Mouse (Mus musculus): ENCODE measurements around the gene 2310007B03Rik. TPM values are rescaled to one million over a fixed set of nuclear protein-coding genes. Genes with fewer than 3 reads are reported as not detected.

The 2310007B03Rik gene
- total RNA-seq, 2 experiments from 2014 or later, result not detected

- no peak for DNase-seq
Observed at GRCm38 (mm10) chr1:93159566-93160500, 915 bp downstream of the 2310007B03Rik start.

DNA sequence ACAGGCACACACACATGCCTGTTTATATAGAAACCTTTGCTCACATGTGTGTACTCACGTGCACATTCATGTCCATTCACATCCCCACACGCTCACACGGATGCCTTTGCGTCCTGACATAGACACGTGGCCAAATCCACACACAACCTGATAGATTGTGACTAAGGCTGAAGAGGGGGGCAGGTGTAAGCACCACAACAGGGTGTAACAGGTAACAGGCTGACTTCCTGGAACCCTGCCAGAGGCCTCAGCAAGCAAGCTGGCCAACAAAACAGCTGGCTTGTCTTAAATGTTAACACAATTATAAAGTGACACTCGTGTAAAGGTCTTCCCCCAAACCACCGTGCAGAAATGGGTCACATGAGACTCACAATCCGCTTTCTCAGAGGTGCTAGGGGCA is 1.8 kb downstream of the 2310007B03Rik start:
- no peak for DNase-seq

- no peak for DNase-seq
Observed at GRCm38 (mm10) chr1:93157566-93157965, 3.2 kb downstream of the 2310007B03Rik start.

DNA sequence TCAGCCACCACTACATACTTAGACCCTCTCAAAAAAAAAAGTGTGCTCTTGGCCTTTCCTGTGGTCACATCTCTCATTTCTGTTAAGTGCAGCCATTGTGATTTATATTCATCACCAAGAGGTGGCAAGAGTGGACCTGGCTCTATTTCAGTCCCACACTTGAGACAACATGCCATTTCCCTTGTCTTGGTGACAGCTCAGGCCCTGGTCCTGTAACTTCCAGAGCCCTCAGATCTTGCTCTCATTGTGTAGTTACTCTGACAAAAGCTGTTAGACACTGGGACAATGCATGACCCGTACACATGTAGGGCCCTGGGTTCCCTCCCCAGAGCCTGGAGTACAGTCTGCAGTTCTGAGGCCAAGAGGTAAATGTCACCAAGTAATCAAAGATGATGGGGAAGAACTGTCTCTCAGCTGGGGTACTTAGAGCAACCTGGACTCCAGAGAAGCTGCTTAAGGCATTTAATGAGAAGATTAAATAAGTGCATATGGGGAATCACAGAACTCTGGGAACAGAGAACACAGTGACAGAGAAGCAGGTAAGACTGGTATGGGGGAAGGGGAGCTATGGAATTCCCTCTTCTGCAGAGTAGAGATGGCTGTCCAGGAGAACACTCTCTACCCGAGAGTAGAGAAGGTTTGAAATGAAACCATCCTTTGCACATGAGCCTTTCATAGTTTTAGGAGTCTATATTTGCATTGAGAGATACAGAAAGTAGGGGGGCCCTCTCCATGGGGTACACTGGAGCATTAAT is 9.7 kb downstream of the 2310007B03Rik start:
- DNase-seq, result no peak

DNA sequence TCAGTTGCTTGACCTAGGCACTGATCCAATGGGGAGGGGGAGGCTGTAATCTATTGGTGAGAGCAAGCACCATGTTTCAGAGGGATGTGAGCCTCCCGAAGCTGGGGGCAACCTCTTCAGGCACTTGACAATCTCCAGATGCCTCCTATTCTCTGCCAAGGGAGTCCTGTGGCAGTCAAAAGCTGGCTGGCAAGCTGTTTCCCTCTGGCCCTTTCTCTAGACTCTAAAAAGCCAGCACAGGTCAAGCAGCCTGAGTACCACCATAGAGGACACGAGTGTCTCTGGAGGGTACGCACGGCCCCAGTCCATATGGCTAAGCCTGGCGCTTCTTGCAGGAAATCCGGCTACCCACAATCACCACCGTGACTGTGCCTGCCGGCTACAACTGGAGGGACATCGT is 16.6 kb downstream of the 2310007B03Rik start:
- DNase-seq, result no peak

DNA sequence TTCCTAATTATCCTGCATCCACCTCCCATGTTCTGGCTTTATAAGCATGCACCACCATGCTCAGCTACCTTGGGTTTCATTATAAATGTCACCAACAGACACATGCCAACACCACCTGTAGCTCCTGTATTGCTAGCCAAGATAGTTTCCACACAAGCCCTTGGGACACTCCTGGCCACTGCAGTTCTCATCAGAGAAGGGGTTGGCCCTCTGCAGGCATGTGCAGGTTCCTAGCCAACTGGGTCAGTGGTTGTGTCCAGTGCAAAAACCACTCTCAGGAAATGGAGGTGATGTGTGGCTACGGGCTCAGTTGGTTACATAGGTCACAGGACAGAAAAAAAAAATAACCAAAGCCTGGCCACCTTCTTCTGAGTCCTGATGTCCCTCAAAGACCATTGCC is 17.9 kb downstream of the 2310007B03Rik start:
- DNase-seq, result no peak

- DNase-seq, result no peak
Observed at GRCm38 (mm10) chr1:93139713-93140112, 21.0 kb downstream of the 2310007B03Rik start.

GRCm38 (mm10) chr1:93138534-93138933 is 22.2 kb downstream of the 2310007B03Rik start:
- DNase-seq, result no peak

- DNase-seq, result no peak
Observed at GRCm38 (mm10) chr1:93135036-93135526, 25.7 kb downstream of the 2310007B03Rik start, which contains the start of gene Agxt. Gene Agxt (plus strand): TSS chr1:93135240.

- no peak for DNase-seq
Observed at GRCm38 (mm10) chr1:93132676-93133075, 28.1 kb downstream of the 2310007B03Rik start.

DNA sequence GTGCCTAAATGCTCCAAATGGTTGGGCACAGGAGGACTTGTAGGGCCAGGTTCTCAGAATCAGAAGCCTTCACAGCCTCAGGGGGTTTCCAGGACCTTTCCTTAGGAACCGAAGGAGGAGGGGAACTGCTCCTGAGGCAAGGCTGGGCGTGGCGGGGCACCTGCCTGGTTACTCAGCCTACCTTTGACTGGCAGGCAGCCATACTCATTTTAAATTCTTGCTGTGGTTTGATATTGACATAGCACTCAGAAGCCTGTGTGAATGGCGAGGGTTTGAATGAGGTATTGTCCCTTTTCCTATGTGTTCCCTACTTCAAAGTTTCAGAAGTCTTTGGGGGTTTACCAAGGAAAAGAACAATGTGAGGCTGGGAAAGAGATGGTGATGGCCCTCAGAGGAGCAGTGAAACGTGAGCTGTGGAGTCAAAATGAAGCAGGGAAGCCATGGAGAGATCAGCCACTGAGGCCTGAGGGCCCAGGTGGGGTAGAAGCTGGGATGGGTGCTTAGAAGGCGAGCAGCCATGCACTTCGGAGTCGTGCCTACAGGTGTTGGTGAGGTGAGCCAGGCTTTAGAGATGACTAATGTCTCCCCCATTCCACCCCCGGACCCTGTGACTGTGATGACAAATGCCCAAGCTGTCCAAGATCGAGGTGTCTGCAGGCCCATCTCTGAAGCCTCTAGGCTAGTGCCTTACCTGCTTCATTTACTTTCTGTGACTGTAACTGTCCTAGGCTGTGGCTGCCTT is 30.3 kb downstream of the 2310007B03Rik start:
- no peak for DNase-seq

GRCm38 (mm10) chr1:93128710-93129349 is 31.9 kb downstream of the 2310007B03Rik start:
- DNase-seq, result no peak

- DNase-seq, result no peak
Observed at GRCm38 (mm10) chr1:93128209-93128608, 32.5 kb downstream of the 2310007B03Rik start.

GRCm38 (mm10) chr1:93125256-93125655 is 35.5 kb downstream of the 2310007B03Rik start:
- no peak for DNase-seq

DNA sequence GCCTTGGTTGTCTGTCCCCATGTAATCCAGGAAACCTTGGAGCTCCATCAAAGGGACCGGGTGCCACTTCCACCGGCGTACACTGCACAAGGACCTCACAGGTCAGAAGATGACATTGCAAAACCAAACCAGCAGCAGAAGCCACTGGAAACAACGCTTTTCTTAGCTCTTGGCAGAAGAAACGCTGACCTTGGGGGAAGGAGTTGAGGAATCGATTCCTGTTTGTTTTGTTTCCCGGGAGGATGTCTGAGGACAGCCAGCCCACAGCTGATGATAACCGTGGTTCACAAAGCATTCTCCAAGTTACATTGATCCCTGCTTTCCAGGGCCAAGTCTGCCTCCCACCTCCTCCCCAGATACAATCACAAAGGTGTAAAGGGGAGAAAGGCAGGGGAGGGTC is 36.7 kb downstream of the 2310007B03Rik start:
- DNase-seq, result no peak

DNA sequence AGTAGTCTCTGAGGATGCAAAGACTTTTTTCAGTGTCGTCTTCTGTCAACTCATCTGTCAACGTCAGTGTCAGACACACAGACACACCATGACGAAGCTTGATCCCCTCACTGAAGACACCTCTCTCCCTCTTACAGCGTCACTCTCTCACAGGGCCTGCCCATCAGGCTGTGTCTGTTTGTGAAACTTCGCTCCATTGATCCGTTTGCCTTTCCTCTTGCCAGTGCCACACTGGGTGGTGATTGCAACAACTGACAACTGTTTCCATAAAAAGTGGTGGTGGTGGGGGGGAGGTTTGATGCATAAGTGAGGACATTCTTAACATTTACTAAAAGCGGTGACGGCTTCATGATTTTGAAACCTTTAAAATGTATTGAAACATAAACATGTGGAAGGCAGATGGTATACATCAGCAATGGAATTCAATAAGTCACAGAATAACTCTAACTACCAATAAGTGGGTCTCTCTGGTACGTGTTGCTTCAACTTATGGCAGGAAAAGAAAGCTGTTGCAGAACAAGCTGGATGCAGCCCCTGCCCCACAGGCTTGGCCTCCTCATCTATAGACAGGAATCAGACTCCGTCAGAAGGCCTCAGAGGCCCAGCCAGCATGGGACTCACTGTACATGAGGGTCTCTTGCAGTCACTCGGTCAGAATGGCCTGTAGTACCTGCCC is 37.4 kb downstream of the 2310007B03Rik start:
- DNase-seq, result no peak

GRCm38 (mm10) chr1:93118816-93119215 is 41.9 kb downstream of the 2310007B03Rik start:
- no peak for DNase-seq

- no peak for DNase-seq
Observed at GRCm38 (mm10) chr1:93115471-93115870, 45.3 kb downstream of the 2310007B03Rik start.

DNA sequence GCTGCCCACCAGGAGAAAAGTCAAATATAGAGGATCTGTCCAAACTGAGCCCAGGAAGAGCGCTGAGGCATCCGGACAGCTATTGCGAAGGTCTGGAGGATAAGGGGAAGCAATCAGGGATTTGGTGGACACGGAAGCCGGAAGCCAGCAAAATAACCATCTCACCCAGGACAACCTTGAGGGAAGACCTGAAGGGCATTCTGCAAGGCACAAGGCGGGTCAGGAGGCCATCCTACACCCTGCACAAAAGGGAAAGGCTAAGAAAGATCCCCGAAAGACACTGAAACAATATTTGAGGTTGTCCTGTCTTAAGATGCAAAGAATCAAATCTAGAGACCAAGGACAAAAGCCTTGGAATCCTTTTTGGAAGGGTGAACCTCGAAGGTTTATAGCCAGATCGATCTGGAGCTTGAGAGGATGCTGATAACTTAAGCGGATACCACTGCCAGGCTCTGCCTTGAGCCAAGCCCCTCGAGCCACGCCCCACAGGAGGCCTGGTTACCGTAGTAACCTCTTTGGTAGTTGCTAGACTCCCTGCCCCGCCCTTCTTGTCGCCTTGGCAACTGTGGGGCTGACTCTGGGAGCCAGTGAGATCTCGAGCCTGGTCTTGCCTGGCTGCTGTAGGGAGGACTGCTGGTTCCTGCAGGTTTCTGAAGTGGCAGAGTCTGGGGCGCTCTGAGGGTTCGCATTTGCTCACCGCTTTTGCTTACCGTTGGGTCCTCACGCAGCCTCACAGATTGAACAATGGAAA is 45.9 kb downstream of the 2310007B03Rik start:
- DNase-seq, result peak; percentile 41

DNA sequence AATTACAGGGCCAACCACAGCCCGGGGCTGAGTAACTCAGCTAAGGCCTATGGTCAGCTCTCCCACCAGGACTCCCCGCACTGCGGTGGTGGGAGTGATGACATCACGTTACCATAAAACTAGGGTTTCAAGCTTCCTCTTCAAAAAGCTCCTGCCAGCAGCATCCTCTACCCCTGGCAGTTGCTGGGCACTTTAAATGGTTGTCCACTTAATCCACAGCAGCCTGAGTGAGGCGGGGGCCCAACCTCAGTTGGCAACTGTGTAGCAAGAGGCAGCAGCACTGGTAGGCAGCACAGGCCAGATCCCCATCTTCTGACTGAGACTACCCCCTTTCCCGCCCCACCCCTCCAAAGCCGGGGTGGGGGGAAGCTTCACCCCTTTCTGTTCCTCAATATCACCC is 58.0 kb downstream of the 2310007B03Rik start:
- no peak for DNase-seq
